Mouse (Mus musculus) heart, adult 9 months (tissue): ENCODE data around the gene Melk.

Source experiments
- DNase-seq, 2 experiments: peaks; one replicate each; pipeline ENCODE4 v3.0.0; 2022; ENCODE audit warnings: low spot score in 2 of 2

Melk gene

GRCm38 (mm10) chr4:44300781-44301750, at the start of gene Melk:
Gene Melk (plus strand): TSS chr4:44300876.
- DNase-seq: peak; percentile 47 to 55

GRCm38 (mm10) chr4:44251521-44251920, 49.2 kb upstream of the Melk start:
- DNase-seq: no peak

DNA sequence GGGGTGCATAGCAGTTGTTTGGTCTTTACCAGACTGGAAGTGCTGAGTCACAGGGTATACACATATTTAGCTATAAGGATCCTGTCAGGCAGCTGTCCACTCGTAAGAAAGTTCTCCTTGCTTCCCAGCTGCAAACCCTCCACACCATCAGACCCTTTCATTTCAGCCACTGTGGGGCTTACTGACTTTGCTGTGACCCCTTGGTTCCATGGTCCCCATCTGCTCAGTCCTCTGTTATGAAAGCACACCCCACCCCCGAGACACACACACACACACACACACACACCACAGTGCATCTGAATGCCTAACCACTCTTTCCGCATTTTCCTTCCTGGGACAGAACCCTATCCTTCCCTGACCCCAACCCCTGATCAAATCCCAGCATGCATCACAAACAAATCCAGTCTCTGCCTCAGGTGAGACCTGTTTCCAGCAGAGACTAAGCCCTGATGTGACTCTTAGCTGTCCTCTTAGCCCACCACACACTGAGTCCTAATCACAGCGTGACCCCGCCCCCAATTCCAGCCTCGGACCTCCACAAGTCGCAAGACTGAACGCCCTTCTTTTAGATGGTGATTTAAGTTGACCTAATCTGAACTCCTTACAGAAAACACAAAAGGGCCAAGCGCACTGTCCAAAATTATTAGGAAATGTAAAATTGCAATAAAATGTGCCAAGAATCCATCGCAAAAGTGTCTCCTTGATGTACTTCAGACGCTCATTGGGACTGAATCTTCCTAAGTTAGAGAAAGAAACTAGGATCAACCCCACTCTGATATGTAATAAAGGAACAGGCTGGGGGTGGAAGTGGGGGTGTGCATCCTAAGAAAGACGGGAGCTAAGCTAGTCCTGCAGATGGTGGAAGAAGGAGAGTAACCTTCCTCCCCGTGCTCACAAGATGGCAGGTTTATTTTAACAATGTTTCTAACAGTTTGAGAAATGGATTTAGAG, 48.4 kb upstream of the Melk start:
- DNase-seq: no peak

- DNase-seq: no peak
Observed at GRCm38 (mm10) chr4:44253191-44253590, 47.5 kb upstream of the Melk start.

- no peak for DNase-seq
Observed at GRCm38 (mm10) chr4:44254579-44254978, 46.1 kb upstream of the Melk start.

DNA sequence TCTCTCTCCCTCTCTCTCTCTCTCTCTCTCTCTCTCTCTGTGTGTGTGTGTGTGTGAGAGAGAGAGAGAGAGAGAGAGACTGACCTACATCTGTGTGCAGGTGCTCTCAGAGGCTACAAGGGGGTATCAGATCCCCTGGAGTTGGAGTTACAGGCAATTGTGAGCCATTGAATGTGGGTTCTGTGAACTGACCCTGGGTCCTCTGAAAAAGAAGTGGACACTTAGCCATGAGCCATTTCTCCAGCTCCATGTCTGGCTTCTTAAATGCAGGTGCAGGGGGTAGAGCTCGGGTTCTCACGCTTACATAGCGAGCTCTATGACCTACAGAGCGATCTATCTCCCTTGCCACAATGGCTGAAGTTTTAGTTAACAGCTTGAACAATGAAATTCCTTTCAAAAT, 41.5 kb upstream of the Melk start:
- no peak for DNase-seq

GRCm38 (mm10) chr4:44260244-44260643, 40.4 kb upstream of the Melk start:
- DNase-seq: no peak

DNA sequence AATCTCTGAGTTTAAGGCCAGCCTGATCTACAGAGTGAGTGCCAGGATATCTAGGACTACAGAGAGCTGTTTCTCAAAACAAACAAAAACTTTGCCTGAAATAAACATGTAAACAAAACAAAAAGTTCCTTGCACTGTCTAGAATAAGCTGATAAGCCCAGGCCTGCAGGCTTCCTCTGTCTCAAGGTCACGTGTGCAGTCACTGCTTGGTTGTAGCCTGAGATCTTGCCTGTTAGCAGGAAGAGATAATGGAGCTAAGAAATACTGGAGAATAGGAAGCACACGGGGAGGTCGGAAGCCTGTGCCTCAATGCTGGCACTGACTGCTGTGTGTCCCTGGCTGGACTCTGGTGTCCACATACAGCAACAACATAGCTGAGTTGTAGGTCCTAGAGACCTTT, 35.2 kb upstream of the Melk start:
- DNase-seq: no peak

- no peak for DNase-seq
Observed at GRCm38 (mm10) chr4:44267437-44267836, 33.2 kb upstream of the Melk start.

DNA sequence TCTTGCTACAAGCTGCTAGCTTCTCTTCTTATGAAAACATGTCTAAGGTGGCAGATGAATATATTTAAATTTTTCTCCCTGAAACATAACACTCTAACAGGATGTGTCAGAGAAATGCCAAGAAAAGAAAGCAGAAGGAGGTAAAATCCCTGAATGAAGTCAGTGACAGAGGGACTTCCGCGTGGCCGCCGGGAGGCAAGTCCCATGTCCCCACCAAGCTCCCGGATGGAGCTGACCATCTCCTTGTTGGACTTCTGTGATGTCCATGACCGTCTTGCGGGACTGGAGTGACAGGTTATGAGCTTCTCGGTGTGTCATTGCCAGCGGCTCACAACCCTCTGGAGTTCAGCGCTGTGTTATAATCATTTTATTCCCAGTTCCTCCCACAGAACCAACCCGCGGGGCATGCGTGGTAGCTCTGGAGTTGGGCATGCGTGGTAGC, 31.3 kb upstream of the Melk start:
- DNase-seq: no peak

DNA sequence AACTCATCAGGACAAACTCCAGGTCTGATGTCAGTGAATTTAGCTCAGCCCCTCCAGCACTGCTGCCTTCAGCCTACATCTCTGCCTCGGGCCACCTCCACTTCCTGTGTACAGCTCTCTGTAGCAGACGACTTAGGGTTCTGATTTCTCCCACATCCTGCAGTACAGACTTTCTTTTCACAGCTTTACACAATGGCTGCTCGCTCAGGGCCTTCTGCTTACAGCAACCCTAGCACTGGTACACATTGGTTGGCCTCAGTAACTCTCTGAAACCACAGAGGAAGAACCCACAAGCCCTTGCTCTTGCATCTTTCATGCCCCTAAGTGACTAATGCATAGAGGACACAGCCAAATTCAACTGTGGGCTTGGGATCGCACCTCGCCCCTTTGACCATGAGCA, 29.5 kb upstream of the Melk start:
- DNase-seq: no peak

- DNase-seq: no peak
Observed at GRCm38 (mm10) chr4:44281597-44282265, 18.9 kb upstream of the Melk start.

GRCm38 (mm10) chr4:44292534-44292933, 8.1 kb upstream of the Melk start:
- peak; percentile 26 to 47 for DNase-seq

DNA sequence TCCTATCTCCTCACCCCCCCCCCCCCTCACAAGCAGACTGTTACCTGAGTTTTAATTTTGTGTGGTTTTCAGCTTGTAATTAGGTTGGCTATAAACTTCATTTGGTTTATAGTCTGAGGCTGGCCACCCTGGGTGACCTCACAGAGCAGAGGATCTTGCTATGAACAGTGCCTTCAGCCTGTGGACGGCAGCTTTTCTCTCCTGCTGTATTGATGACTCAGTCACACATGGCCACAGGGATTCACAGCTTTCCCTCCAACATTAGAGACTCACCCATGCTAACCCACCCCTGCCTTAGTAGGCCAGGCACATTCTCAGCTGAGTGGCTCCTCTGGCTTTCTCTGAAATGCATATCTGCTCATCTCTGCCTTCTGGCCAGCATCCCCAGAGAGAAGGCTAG, 4.8 kb upstream of the Melk start:
- DNase-seq: no peak

DNA sequence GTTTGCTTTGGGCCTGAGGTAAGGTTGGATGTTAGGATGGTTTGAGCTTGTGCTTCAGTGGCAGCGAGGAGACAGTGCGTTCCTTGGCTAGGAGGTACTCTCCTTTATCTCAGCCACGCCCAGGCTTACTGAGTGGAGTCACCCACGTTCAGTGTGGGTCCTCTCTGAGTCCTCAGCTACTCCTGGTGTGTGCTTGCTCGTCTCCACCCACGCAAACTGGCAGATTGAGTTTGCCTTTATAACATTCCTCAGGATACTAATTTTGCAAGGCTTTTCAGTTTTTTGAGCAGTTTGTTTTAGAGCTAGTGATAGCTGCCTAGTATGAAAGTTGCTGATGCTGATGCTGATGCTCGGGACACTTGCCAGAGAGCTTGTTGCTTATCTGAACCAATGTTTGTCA, 5.9 kb downstream of the Melk start:
- no peak for DNase-seq

GRCm38 (mm10) chr4:44310429-44310828, 9.8 kb downstream of the Melk start:
- DNase-seq: no peak

- no peak for DNase-seq
Observed at GRCm38 (mm10) chr4:44310911-44311310, 10.2 kb downstream of the Melk start.

- no peak for DNase-seq
Observed at GRCm38 (mm10) chr4:44316270-44316809, 15.7 kb downstream of the Melk start.

GRCm38 (mm10) chr4:44320448-44320847, 19.8 kb downstream of the Melk start:
- no peak for DNase-seq

- DNase-seq: no peak
Observed at GRCm38 (mm10) chr4:44322124-44322523, 21.4 kb downstream of the Melk start.

GRCm38 (mm10) chr4:44325453-44325852, 24.8 kb downstream of the Melk start:
- DNase-seq: no peak

DNA sequence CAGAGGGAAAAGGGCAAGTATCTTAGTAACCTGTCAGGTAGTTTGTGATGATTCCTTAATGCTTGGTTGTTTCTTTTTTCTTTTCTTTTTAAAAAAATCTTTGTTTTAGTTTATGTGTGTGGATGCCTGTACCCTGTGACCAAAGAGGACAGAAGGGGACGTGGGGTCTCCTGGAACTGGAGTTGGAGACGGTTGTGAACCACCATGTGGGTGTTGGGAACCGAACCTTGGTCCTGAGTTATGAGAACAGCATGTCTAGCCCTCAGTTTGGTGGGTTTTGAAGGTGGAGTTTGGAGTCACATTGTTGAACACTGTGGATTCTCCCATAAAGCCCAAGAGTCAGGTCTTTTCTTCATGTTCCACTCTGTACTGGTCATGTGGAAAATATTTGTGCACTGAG, 26.0 kb downstream of the Melk start:
- no peak for DNase-seq
